In the genomic region with DNA sequence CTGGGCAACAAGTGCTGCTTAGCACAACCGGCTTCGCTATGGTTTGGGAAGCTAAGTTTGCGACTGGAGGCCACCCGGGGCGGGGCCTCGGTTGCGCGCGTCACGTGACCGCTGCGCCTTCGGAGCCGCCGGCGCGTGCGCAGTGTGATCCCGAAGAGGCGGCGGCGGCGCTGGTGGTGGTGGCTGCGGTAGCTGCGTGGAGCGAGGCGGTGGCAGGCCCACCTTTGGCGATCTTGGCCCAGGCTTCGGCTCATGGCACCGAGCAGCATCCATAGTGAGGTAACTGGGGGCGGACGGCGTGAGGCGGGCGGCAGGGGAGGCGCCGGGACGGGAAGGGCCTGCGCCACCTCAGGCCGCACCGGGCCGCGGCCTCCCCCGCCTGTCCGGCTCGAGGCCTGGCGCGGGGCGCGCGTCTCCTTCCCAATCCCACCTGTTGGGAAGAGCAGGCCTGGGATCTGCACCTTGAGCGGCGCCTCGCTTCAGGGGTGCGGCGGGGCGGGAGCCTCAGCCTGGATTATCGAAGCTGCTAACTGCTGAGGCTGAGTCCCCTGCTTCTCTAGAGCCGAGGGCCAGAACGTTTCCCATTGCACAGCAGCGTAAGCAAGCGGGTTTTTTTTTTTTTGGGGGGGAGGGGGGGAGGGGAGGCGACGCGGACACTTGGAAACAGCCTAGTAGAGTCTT, we compare ENCODE assay signal across 8 mouse cellular contexts. TPM values are rescaled to one million over a fixed set of nuclear protein-coding genes. Genes with fewer than 3 reads are reported as not detected.
DNase-seq lines count a peak whose midpoint lies in the region; ATAC-seq lines count a peak whose summit lies in the region.

Prpf39 (plus strand) TSS at position 144 of the 681 bp plus-strand sequence.

- H3K4me3 ChIP-seq in megakaryocyte, embryonic 14.5 days (replicated peaks): peak within 1 kb of the TSS; percentile 99

- peak; percentile 67 for ATAC-seq in common myeloid progenitor, adult 5-6 weeks (replicated peaks; ENCODE audit: low read depth, poor library complexity, severe bottlenecking)

- no peaks in the 10 kb centered on the region for H3K9me3 ChIP-seq in megakaryocyte, embryonic 14.5 days

- peak; percentile 93 for DNase-seq in ZHBTc4 (ENCODE audit: low read depth, low spot score)
- peak; percentile 83 to 89 for DNase-seq in gastrocnemius, adult 8-10 months (ENCODE audit: low spot score in 2 of 2)
- DNase-seq in hindlimb bud, embryonic 11.5 days (ENCODE audit: extremely low spot score, low read depth, low spot score): peak; percentile 49
- DNase-seq in left cerebral cortex, adult 8-10 months (ENCODE audit: low spot score in 2 of 2): peak; percentile 82 to 83
- DNase-seq in right cerebral cortex, postnatal 10 days (ENCODE audit: low spot score in 2 of 2): peak; percentile 94 to 95
- DNase-seq in urinary bladder, postnatal 25 days (ENCODE audit: low spot score): peak; percentile 91

- H3K36me3 ChIP-seq in megakaryocyte, embryonic 14.5 days (replicated peaks; ENCODE audit: low read length): peaks cover 4% of the 10 kb centered on the region

- peaks cover 22% of the 10 kb centered on the region for H3K4me1 ChIP-seq in megakaryocyte, embryonic 14.5 days

- H3K27me3 ChIP-seq in megakaryocyte, embryonic 14.5 days (replicated peaks): no peaks in the 10 kb centered on the region

RNA-seq across cellular contexts. Expression of gene Prpf39, which starts in this region (rescaled TPM):
- total RNA-seq in common myeloid progenitor, adult 5-6 weeks (2017): 93.6 and 96.9 TPM in 2 replicates
- total RNA-seq in gastrocnemius, adult 8-10 months (2022): 10 to 100 TPM in 3 of 4 experiments, 1 to 10 TPM in 1; 9.4 to 12.3 (median 11.9) TPM
- 10 to 100 TPM; 35.2 to 42.9 (median 36.9) TPM for total RNA-seq in left cerebral cortex, adult 8-10 months (2022)
- 0.63 and 1.3 TPM in 2 replicates for polyA plus RNA-seq in megakaryocyte, embryonic 14.5 days (2012; ENCODE audit: insufficient read depth, low replicate concordance)

Comparison
In these comparisons a context has a peak if more than half of its experiments do, and no peak if none do; other contexts are left out.
1. Peak in every context shown above with its lines: DNase-seq, ATAC-seq and H3K4me3 ChIP-seq.